In genomic region chr1:96482816-96483215, GRCm38 (mm10) we compare ENCODE assay signal across 23 mouse cellular contexts.
DNase-seq lines count a peak whose midpoint lies in the region; TF ChIP-seq lines count a peak whose summit lies in the region.
"Had no signal": no experiment of that assay in that cellular context is flagged by ENCODE, and none has a peak within 500 bp of the region (broad histone marks: within the 10 kb centered on the region; RNA-seq: fewer than 3 reads in every experiment).

No protein-coding gene starts in this region.

- no peak for TF ChIP-seq EP300 in ES-Bruce4 (IDR thresholded peaks at IDR 0.05; ENCODE audit: insufficient read depth, low read depth, low read length)

- H3K27me3 ChIP-seq in ES-Bruce4 (ENCODE audit: control insufficient read depth, insufficient read depth, low read length, poor library complexity, severe bottlenecking) = no peaks in the 10 kb centered on the region
- H3K27me3 ChIP-seq: embryonic facial prominence, embryonic 13.5 days; embryonic facial prominence, embryonic 15.5 days; forebrain, embryonic 12.5 days had no signal

- peak overlapping the region; percentile 94 for H3K27ac ChIP-seq in ES-Bruce4 (ENCODE audit: insufficient read depth, low read length)
- H3K27ac ChIP-seq: embryonic facial prominence, embryonic 13.5 days; embryonic facial prominence, embryonic 15.5 days; forebrain, embryonic 10.5 days; forebrain, embryonic 12.5 days had no signal

- no peak overlapping the region for H3K9ac ChIP-seq in ES-Bruce4 (ENCODE audit: low read depth, poor library complexity, severe bottlenecking)
- H3K9ac ChIP-seq: embryonic facial prominence, embryonic 13.5 days; embryonic facial prominence, embryonic 15.5 days; forebrain, embryonic 12.5 days had no signal

- no peaks in the 10 kb centered on the region for H3K36me3 ChIP-seq in ES-Bruce4 (ENCODE audit: control insufficient read depth, insufficient read depth, low read length, poor library complexity, severe bottlenecking)
- H3K36me3 ChIP-seq: embryonic facial prominence, embryonic 13.5 days; embryonic facial prominence, embryonic 15.5 days; forebrain, embryonic 10.5 days; forebrain, embryonic 12.5 days; G1E had no signal

- H3K9me3 ChIP-seq in ES-Bruce4 (replicated peaks; ENCODE audit: control insufficient read depth, insufficient read depth, low read length, poor library complexity, severe bottlenecking) = 0 out of 2 replicates have a peak, but pooled peaks cover 11% of the 10 kb centered on the region
- H3K9me3 ChIP-seq: embryonic facial prominence, embryonic 13.5 days; embryonic facial prominence, embryonic 15.5 days; forebrain, embryonic 10.5 days; forebrain, embryonic 12.5 days; G1E had no signal

- no peak for TF ChIP-seq POLR2A in ES-Bruce4 (IDR thresholded peaks at IDR 0.05; ENCODE audit: insufficient read depth, low read length)

- no peaks in the 10 kb centered on the region for H3K4me1 ChIP-seq in ES-Bruce4 (ENCODE audit: control insufficient read depth, insufficient read depth, low read length)
- H3K4me1 ChIP-seq: embryonic facial prominence, embryonic 13.5 days; embryonic facial prominence, embryonic 15.5 days; forebrain, embryonic 10.5 days; forebrain, embryonic 12.5 days had no signal

- no peak overlapping the region for H3K4me3 ChIP-seq in ES-Bruce4 (ENCODE audit: low read depth, low read length)
- H3K4me3 ChIP-seq: embryonic facial prominence, embryonic 13.5 days; embryonic facial prominence, embryonic 15.5 days; erythroblast, embryonic 14.5 days; forebrain, embryonic 10.5 days; forebrain, embryonic 12.5 days had no signal

- DNase-seq in ES-CJ7 (ENCODE audit: low read depth, low spot score) (peak; percentile 55), ZHBTc4 (ENCODE audit: low read depth, low spot score) (peak; percentile 35)
- DNase-seq in Muller cell, postnatal 12 days (ENCODE audit: inconsistent ontology term) = peak; percentile 14
- DNase-seq in ovary, adult 18-20 months (ENCODE audit: low spot score) = no peak
- no peak for DNase-seq in urinary bladder, postnatal 10 days (ENCODE audit: low spot score)
- no peak for DNase-seq in layer of hippocampus, postnatal 14 days (ENCODE audit: low spot score in 2 of 2)
- DNase-seq: adrenal gland, adult 2 months; adrenal gland, postnatal 10 days; adrenal gland, postnatal 25 days; cerebellum, adult 11 months; cerebellum, adult 18-20 months; cerebellum, adult 8-10 months; cerebellum, adult 9-11 months; cerebellum, postnatal 14 days; cerebellum, postnatal 36 days; embryo, embryonic 11 days had no signal

- TF ChIP-seq CTCF in ES-Bruce4 (IDR thresholded peaks at IDR 0.05; ENCODE audit: low read depth, low read length) = no peak

Comparison
In these comparisons a context has a peak if more than half of its experiments do, and no peak if none do; other contexts are left out.
1. DNase-seq: peak in ES-CJ7 (single experiment), Muller cell, postnatal 12 days (single experiment) and ZHBTc4 (single experiment); none in ovary, adult 18-20 months (single experiment), urinary bladder, postnatal 10 days (single experiment) and layer of hippocampus, postnatal 14 days (0 of 2).